ENCODE assay signal across 25 mouse cellular contexts in the genomic region with DNA sequence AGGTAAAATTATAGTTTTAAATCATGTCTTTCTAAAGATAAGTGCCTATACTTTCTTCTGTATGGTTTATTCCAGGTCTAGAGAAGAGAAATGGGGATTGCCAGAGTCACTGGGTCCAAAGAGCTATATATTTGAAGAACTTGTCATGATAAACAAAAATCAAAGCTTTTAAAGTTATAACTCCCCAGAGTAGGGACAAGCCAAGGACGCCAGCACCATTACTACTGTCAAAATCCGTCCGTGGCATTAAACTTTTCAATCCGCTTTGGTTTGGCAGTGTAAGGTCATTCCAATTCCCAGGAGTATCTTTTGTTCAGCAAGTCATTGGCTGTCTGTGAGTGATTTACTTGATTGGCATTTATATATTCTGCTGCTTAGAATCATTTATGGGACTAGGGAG.
"Had no signal": no experiment of that assay in that cellular context is flagged by ENCODE, and none has a peak within 500 bp of the region (broad histone marks: within the 10 kb centered on the region; RNA-seq: fewer than 3 reads in every experiment).

No protein-coding gene starts in this region.

- H3K9ac ChIP-seq: heart, embryonic 12.5 days; hindbrain, embryonic 13.5 days; hindbrain, embryonic 15.5 days; limb, embryonic 13.5 days; limb, embryonic 15.5 days; liver, embryonic 12.5 days; liver, embryonic 14.5 days had no signal

- DNase-seq: gastrocnemius, adult 2 months; gastrocnemius, postnatal 10 days; gastrocnemius, postnatal 25 days; heart, adult 18-20 months; heart, postnatal 10 days; heart, postnatal 4 days; kidney, adult 11 months; kidney, adult 8-10 months; kidney, postnatal 10 days; kidney, postnatal 25 days; kidney, postnatal 4 days; layer of hippocampus, adult 9-11 months; layer of hippocampus, postnatal 36 days; left cerebral cortex, postnatal 4 days had no signal

- H3K4me2 ChIP-seq: heart, embryonic 12.5 days; hindbrain, embryonic 13.5 days; hindbrain, embryonic 15.5 days; limb, embryonic 13.5 days; limb, embryonic 15.5 days; liver, embryonic 12.5 days had no signal

- H3K36me3 ChIP-seq: heart, embryonic 10.5 days; heart, embryonic 12.5 days; hindbrain, embryonic 10.5 days; hindbrain, embryonic 13.5 days; hindbrain, embryonic 15.5 days; limb, embryonic 13.5 days; limb, embryonic 15.5 days; liver, embryonic 12.5 days had no signal

- H3K27ac ChIP-seq: gastrocnemius, adult 2 months; heart, embryonic 10.5 days; hindbrain, embryonic 10.5 days; hindbrain, embryonic 13.5 days; hindbrain, embryonic 15.5 days; hindbrain, postnatal 0 days; limb, embryonic 13.5 days; limb, embryonic 15.5 days; liver, embryonic 12.5 days; liver, embryonic 14.5 days had no signal

- H3K9me3 ChIP-seq: heart, embryonic 10.5 days; hindbrain, embryonic 15.5 days; limb, embryonic 15.5 days; liver, embryonic 12.5 days had no signal

- H3K4me3 ChIP-seq: gastrocnemius, adult 2 months; heart, embryonic 10.5 days; heart, embryonic 12.5 days; hindbrain, embryonic 10.5 days; hindbrain, embryonic 13.5 days; hindbrain, embryonic 15.5 days; limb, embryonic 13.5 days; limb, embryonic 15.5 days; liver, embryonic 12.5 days had no signal

- ATAC-seq: hindbrain, postnatal 0 days; intestine, embryonic 16.5 days; liver, embryonic 12.5 days had no signal

- H3K27me3 ChIP-seq: heart, embryonic 12.5 days; hindbrain, embryonic 13.5 days; hindbrain, embryonic 15.5 days; limb, embryonic 13.5 days; limb, embryonic 15.5 days; liver, embryonic 12.5 days had no signal

- H3K4me1 ChIP-seq: heart, embryonic 10.5 days; heart, embryonic 12.5 days; hindbrain, embryonic 10.5 days; hindbrain, embryonic 13.5 days; hindbrain, embryonic 15.5 days; limb, embryonic 13.5 days; limb, embryonic 15.5 days; liver, embryonic 12.5 days had no signal
